Mouse (Mus musculus): ENCODE data around the gene Amph.

GRCm38 (mm10) chr13:19160616-19161015 is 212.6 kb downstream of the Amph start:
- TF ChIP-seq CTCF (IDR thresholded peaks at IDR 0.05; ENCODE audit: low read depth, low read length) (no peak), GATA1 (IDR thresholded peaks at IDR 0.05; ENCODE audit: borderline replicate concordance, low read length) (no peak), TAL1 (conservative IDR thresholded peaks at IDR 0.05; ENCODE audit: low read depth, low read length) (no peak), POLR2AphosphoS5 (IDR thresholded peaks at IDR 0.05; ENCODE audit: insufficient replicate concordance, low read depth, low read length) (no peak), GATA2 (IDR thresholded peaks at IDR 0.05; ENCODE audit: borderline replicate concordance, low read depth, low read length) (no peak)

Data from G1E (cell line).